Mouse (Mus musculus) ZHBTc4 (cell line): ENCODE data around the gene Eci1.
"Not testable (repeated sequence)": the region's sequence is repeated elsewhere in the genome, so short reads cannot be mapped to it uniquely, and the experiment has no call there.

Experiments
- DNase-seq: peaks from one replicate; pipeline ENCODE4 v3.0.0-alpha.2; 2011; ENCODE audit warnings: low read depth, low spot score

The Eci1 gene

GRCm38 (mm10) chr17:24440377-24440776, 13.9 kb downstream of the Eci1 start:
- no peak for DNase-seq

- DNase-seq = peak; percentile 63
These were observed 14.7 kb downstream of the Eci1 start for GRCm38 (mm10) chr17:24441148-24441547.

GRCm38 (mm10) chr17:24442107-24442506, 15.7 kb downstream of the Eci1 start:
- DNase-seq = no peak

- DNase-seq = no peak
These were observed 16.3 kb downstream of the Eci1 start, which contains the start of gene Dnase1l2 for GRCm38 (mm10) chr17:24442632-24443155. Gene Dnase1l2, minus strand, starts transcription at chr17:24443105.

- DNase-seq = no peak
These were observed 17.0 kb downstream of the Eci1 start for GRCm38 (mm10) chr17:24443409-24443808.

- no peak for DNase-seq
These were observed 20.1 kb downstream of the Eci1 start for GRCm38 (mm10) chr17:24446590-24446989.

GRCm38 (mm10) chr17:24449507-24449906, 23.1 kb downstream of the Eci1 start:
- DNase-seq = no peak

GRCm38 (mm10) chr17:24451220-24451619, 24.8 kb downstream of the Eci1 start:
- DNase-seq = no peak

GRCm38 (mm10) chr17:24453372-24453771, 26.9 kb downstream of the Eci1 start:
- DNase-seq = no peak

GRCm38 (mm10) chr17:24454218-24454755, 27.8 kb downstream of the Eci1 start:
- no peak for DNase-seq

- DNase-seq = peak; percentile 100
These were observed 28.5 kb downstream of the Eci1 start for GRCm38 (mm10) chr17:24454756-24455522.

- DNase-seq = not testable (repeated sequence)
These were observed 29.2 kb downstream of the Eci1 start for GRCm38 (mm10) chr17:24455523-24456206.

- DNase-seq = peak; percentile 80
These were observed 35.1 kb downstream of the Eci1 start for GRCm38 (mm10) chr17:24461580-24461979.

- no peak for DNase-seq
These were observed 36.5 kb downstream of the Eci1 start for GRCm38 (mm10) chr17:24462932-24463331.

- peak; percentile 81 for DNase-seq
These were observed 37.1 kb downstream of the Eci1 start for GRCm38 (mm10) chr17:24463374-24464133.

GRCm38 (mm10) chr17:24468636-24469246, 42.3 kb downstream of the Eci1 start:
- peak; percentile 75 for DNase-seq

GRCm38 (mm10) chr17:24469336-24469909, 43.0 kb downstream of the Eci1 start:
- DNase-seq = no peak

- peak; percentile 99 for DNase-seq
These were observed 43.6 kb downstream of the Eci1 start, which contains the start of the genes E4f1 and Pgp for GRCm38 (mm10) chr17:24469910-24470602. Gene E4f1, minus strand, starts transcription at chr17:24470313. Gene Pgp, plus strand, starts transcription at chr17:24470392.

GRCm38 (mm10) chr17:24470701-24471527, 44.5 kb downstream of the Eci1 start:
- peak; percentile 32 for DNase-seq
